Mouse (Mus musculus) embryonic facial prominence, embryonic 13.5 days (tissue): Measurements from ENCODE around the gene Gm45062. TPM values are rescaled to one million over a fixed set of nuclear protein-coding genes. Genes with fewer than 3 reads are reported as not detected.

Experiments
- ATAC-seq: fragments of 200-750 bp; cut with Nextera tagmentation; 2 replicates; pipeline ENCODE4 v1.8.0; 2017; ENCODE audit warnings: low read depth; ENCODE audit not compliant: insufficient number of reproducible peaks, insufficient read depth, low FRiP score, low TSS enrichment
- H3K27ac ChIP-seq: fragments of 300-500 bp; sonication (generic); 2 replicates; pipeline ENCODE4 v1.5.1; 2015; ENCODE audit warnings: moderate library complexity, mild to moderate bottlenecking, inconsistent platforms
- H3K27me3 ChIP-seq: fragments of 300-500 bp; sonication (generic); 2 replicates; pipeline ENCODE4 v1.6.1; 2015; ENCODE audit warnings: mild to moderate bottlenecking, inconsistent platforms
- H3K36me3 ChIP-seq: fragments of 300-500 bp; sonication (generic); 2 replicates; pipeline ENCODE4 v1.6.1; 2015; ENCODE audit warnings: mild to moderate bottlenecking, inconsistent platforms
- H3K4me1 ChIP-seq: fragments of 300-500 bp; sonication (generic); 2 replicates; pipeline ENCODE4 v1.6.1; 2015; ENCODE audit warnings: inconsistent platforms
- H3K4me2 ChIP-seq: fragments of 300-500 bp; sonication (generic); 2 replicates; pipeline ENCODE4 v1.6.1; 2015; ENCODE audit warnings: moderate library complexity, mild to moderate bottlenecking, inconsistent platforms
- H3K4me3 ChIP-seq: fragments of 300-500 bp; sonication (generic); 2 replicates; pipeline ENCODE4 v1.5.1; 2015; ENCODE audit warnings: mild to moderate bottlenecking, inconsistent platforms
- H3K9ac ChIP-seq: fragments of 300-500 bp; sonication (generic); 2 replicates; pipeline ENCODE4 v1.6.1; 2015; ENCODE audit warnings: mild to moderate bottlenecking, inconsistent platforms
- H3K9me3 ChIP-seq: fragments of 300-500 bp; sonication (generic); 2 replicates; pipeline ENCODE4 v1.6.1; 2016; ENCODE audit warnings: inconsistent platforms
- WGBS: fragments of 180-500 bp; shearing (Covaris S2); methylation state at CpG from one replicate; pipeline ENCODE4 v1.1.7; 2015; ENCODE audit warnings: mixed read lengths; 5-methylcytosine and 5-hydroxymethylcytosine counted together
- polyA plus RNA-seq: library from polyadenylated mRNA; unstranded; fragments of >200 nt; fragmentation: Nextera tagmentation; extraction: Ambion mirVana; gene quantifications from 2 replicates; pipeline ENCODE4 v1.2.1, GENCODE M21; 2015

The Gm45062 gene
- polyA plus RNA-seq, 1 experiment from 2014 or later = 10.0 TPM

- ATAC-seq = no peak
- H3K27me3 ChIP-seq = no peaks in the 10 kb centered on the region
- no peaks in the 10 kb centered on the region for H3K4me1 ChIP-seq
- no peaks in the 10 kb centered on the region for H3K9me3 ChIP-seq
- no peak overlapping the region for H3K4me3 ChIP-seq
- H3K4me2 ChIP-seq = no peak overlapping the region
- no peak overlapping the region for H3K9ac ChIP-seq
- H3K27ac ChIP-seq = no peak overlapping the region
- no peaks in the 10 kb centered on the region for H3K36me3 ChIP-seq
- WGBS = 74% methylated on average over 5 of the region's 5 CpGs
Measured at GRCm38 (mm10) chr6:8278426-8279002, 19.3 kb downstream of the Gm45062 start.

- Histone ChIP-seq H3K27ac (no peak overlapping the region), H3K4me2 (no peak overlapping the region), H3K27me3 (no peaks in the 10 kb centered on the region), H3K4me1 (no peaks in the 10 kb centered on the region), H3K9me3 (no peaks in the 10 kb centered on the region), H3K36me3 (no peaks in the 10 kb centered on the region; the same call in 1 of the 2 replicates), H3K4me3 (no peak overlapping the region), H3K9ac (no peak overlapping the region)
- ATAC-seq = no peak
- 83% methylated on average over 4 of the region's 4 CpGs for whole genome bisulfite sequencing
Measured at GRCm38 (mm10) chr6:8283255-8283654, 24.0 kb downstream of the Gm45062 start.

- no peaks in the 10 kb centered on the region for H3K9me3 ChIP-seq
- H3K4me3 ChIP-seq = no peak overlapping the region
- WGBS = 43% methylated on average over 3 of the region's 3 CpGs
- no peak overlapping the region for H3K9ac ChIP-seq
- ATAC-seq = no peak
- no peak overlapping the region for H3K4me2 ChIP-seq
- H3K27ac ChIP-seq = peak overlapping the region; percentile 11
- H3K4me1 ChIP-seq = no peaks in the 10 kb centered on the region
- H3K27me3 ChIP-seq = no peaks in the 10 kb centered on the region
- H3K36me3 ChIP-seq = no peaks in the 10 kb centered on the region; the same call in 1 of the 2 replicates
Measured at GRCm38 (mm10) chr6:8285401-8285960, 26.2 kb downstream of the Gm45062 start.

- Histone ChIP-seq H3K36me3 (no peaks in the 10 kb centered on the region; the same call in 1 of the 2 replicates), H3K9ac (no peak overlapping the region), H3K4me2 (no peak overlapping the region), H3K27ac (no peak overlapping the region), H3K9me3 (no peaks in the 10 kb centered on the region), H3K27me3 (no peaks in the 10 kb centered on the region), H3K4me3 (no peak overlapping the region), H3K4me1 (no peaks in the 10 kb centered on the region)
- WGBS = 95% methylated on average over 3 of the region's 3 CpGs
- no peak for ATAC-seq
Measured at GRCm38 (mm10) chr6:8286146-8286545, 26.9 kb downstream of the Gm45062 start.

- Histone ChIP-seq H3K4me1 (0 out of 2 replicates have a peak, but pooled peaks cover under 1% of the 10 kb centered on the region), H3K9me3 (no peaks in the 10 kb centered on the region), H3K4me2 (no peak overlapping the region), H3K27ac (no peak overlapping the region), H3K4me3 (no peak overlapping the region), H3K27me3 (no peaks in the 10 kb centered on the region), H3K9ac (no peak overlapping the region), H3K36me3 (no peaks in the 10 kb centered on the region; the same call in 1 of the 2 replicates)
- WGBS = 59% methylated on average over 4 of the region's 4 CpGs
- no peak for ATAC-seq
Measured at GRCm38 (mm10) chr6:8288755-8289580, 29.7 kb downstream of the Gm45062 start.

GRCm38 (mm10) chr6:8294048-8294784, 35.0 kb downstream of the Gm45062 start:
- no peak overlapping the region for H3K27ac ChIP-seq
- no peak overlapping the region for H3K4me2 ChIP-seq
- H3K36me3 ChIP-seq = no peaks in the 10 kb centered on the region
- WGBS = 79% methylated on average over 4 of the region's 4 CpGs
- H3K9me3 ChIP-seq = no peaks in the 10 kb centered on the region
- H3K4me3 ChIP-seq = no peak overlapping the region
- H3K27me3 ChIP-seq = no peaks in the 10 kb centered on the region
- 0 out of 2 replicates have a peak, but pooled peaks cover 3% of the 10 kb centered on the region for H3K4me1 ChIP-seq
- no peak overlapping the region for H3K9ac ChIP-seq
- no peak for ATAC-seq

GRCm38 (mm10) chr6:8299066-8299863, 40.0 kb downstream of the Gm45062 start:
- Histone ChIP-seq H3K4me2 (no peak overlapping the region), H3K36me3 (no peaks in the 10 kb centered on the region), H3K27ac (no peak overlapping the region), H3K9ac (no peak overlapping the region), H3K4me3 (no peak overlapping the region), H3K4me1 (no peaks in the 10 kb centered on the region), H3K27me3 (no peaks in the 10 kb centered on the region), H3K9me3 (no peaks in the 10 kb centered on the region)
- no peak for ATAC-seq
- WGBS = 86% methylated on average over 6 of the region's 6 CpGs

- Histone ChIP-seq H3K9me3 (no peaks in the 10 kb centered on the region), H3K9ac (no peak overlapping the region), H3K4me1 (no peaks in the 10 kb centered on the region), H3K27ac (no peak overlapping the region), H3K27me3 (no peaks in the 10 kb centered on the region), H3K4me3 (no peak overlapping the region), H3K4me2 (no peak overlapping the region), H3K36me3 (no peaks in the 10 kb centered on the region)
- 81% methylated on average over 6 of the region's 6 CpGs for WGBS
- no peak for ATAC-seq
Measured at GRCm38 (mm10) chr6:8307878-8308775, 48.9 kb downstream of the Gm45062 start.

GRCm38 (mm10) chr6:8312554-8312953, 53.3 kb downstream of the Gm45062 start:
- H3K36me3 ChIP-seq = no peaks in the 10 kb centered on the region
- H3K4me3 ChIP-seq = no peak overlapping the region
- WGBS = 93% methylated on average over 2 of the region's 2 CpGs
- no peak overlapping the region for H3K9ac ChIP-seq
- H3K4me2 ChIP-seq = no peak overlapping the region
- no peak overlapping the region for H3K27ac ChIP-seq
- no peak for ATAC-seq
- no peaks in the 10 kb centered on the region for H3K9me3 ChIP-seq
- no peaks in the 10 kb centered on the region for H3K27me3 ChIP-seq
- H3K4me1 ChIP-seq = no peaks in the 10 kb centered on the region

GRCm38 (mm10) chr6:8316201-8316600, 57.0 kb downstream of the Gm45062 start:
- H3K9ac ChIP-seq = no peak overlapping the region
- H3K27ac ChIP-seq = no peak overlapping the region
- no peaks in the 10 kb centered on the region for H3K36me3 ChIP-seq
- no peak overlapping the region for H3K4me2 ChIP-seq
- no peaks in the 10 kb centered on the region for H3K27me3 ChIP-seq
- H3K9me3 ChIP-seq = no peaks in the 10 kb centered on the region; the same call in 1 of the 2 replicates
- no peak for ATAC-seq
- H3K4me1 ChIP-seq = no peaks in the 10 kb centered on the region
- no peak overlapping the region for H3K4me3 ChIP-seq
